Mouse (Mus musculus) frontal cortex, postnatal 10 days (tissue): ENCODE results near the gene Krt31.

Source experiments
- DNase-seq, 2 experiments: peaks; one replicate each; pipeline ENCODE4 v3.0.0; 2022; ENCODE audit warnings: low spot score in 2 of 2, mixed read lengths in 1 of 2

Gene Krt31

GRCm38 (mm10) chr11:100050451-100050850 lies at the start of gene Krt31:
Gene Krt31, minus strand, starts transcription at chr11:100050551.
- no peak for DNase-seq

DNA sequence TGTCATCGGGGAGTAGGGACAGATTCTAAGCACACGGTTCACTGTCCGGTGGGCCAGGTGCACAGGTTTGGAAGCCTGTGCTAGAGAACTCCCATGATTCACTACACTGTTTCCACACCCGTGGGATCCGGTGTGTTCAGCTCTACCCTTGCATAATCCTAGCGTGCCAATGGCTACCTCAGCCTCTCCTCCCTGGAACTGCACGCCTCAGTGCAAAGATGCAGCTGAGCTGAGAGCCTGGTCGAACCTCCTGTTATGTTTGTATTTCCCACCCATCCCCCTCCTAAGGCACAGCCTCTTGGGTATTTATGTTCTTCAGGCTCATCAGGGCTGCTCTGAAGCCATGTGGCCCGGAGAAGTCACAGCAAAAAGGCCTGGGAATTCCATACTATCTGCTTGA lies 47.5 kb upstream of the Krt31 start:
- DNase-seq: no peak

DNA sequence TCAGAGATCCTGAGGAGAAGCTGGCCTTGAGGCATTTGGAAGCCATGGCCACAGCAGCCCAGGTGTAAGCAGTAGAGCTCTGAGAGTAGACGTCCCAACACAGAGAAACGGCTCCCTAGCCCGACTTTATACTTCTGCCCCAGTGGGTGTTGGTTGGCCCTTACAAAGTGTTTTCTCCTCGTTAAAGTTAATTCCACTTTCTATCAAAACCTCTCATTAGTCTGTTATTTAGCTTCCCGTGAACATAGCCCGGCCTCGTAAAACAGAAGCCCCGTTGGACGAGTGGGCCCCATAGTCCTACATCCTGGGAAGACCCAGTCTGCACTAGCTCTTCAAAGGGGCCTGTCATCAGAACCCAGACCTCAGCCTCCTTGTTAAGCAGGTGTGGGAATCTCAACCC lies 45.8 kb upstream of the Krt31 start, which contains the start of gene Krt35:
Gene Krt35, minus strand, starts transcription at position 101 of the 400 bp plus-strand sequence.
- no peak for DNase-seq

- no peak for DNase-seq
Measured at GRCm38 (mm10) chr11:100088378-100089025, 38.2 kb upstream of the Krt31 start.

GRCm38 (mm10) chr11:100087861-100088260 lies 37.5 kb upstream of the Krt31 start, which contains the start of gene Krt32:
Gene Krt32, minus strand, starts transcription at chr11:100088226.
- DNase-seq: no peak

- no peak for DNase-seq
Measured at GRCm38 (mm10) chr11:100073873-100074272, 23.5 kb upstream of the Krt31 start.

DNA sequence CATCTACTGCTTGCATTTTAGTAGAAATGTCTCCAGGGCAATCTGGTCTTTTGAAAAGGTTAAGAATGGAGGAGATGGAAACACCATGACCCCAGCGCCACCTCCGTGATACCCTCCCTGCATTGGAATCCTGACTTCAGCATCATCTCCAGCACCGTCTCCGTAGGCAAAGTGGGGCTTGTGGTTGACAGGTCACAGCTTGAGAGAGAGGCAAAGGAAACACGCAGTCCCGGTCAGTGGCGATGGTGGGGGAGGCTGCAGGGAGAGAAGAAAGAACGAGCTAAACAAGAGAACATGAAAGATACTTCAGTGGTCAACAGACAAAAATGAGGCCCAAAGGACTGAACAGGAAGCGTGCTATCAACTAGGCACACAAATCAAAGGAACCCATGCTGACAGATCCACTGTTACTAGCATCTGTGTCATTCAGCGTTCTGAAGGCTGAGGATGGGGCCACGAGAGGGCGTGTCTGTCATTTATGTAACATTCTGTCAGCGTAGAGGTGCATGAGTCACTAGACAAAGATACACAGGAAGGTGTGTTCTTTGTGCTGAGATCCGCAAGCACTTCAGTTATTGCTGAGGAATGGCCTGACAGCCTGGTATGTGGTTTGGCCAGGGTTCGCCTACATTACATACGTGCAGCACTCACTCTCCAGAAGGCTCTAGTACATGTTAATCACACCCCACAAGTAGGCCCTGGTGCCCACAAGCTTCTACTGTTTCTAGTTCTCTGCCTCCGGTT lies 17.1 kb upstream of the Krt31 start:
- no peak for DNase-seq

DNA sequence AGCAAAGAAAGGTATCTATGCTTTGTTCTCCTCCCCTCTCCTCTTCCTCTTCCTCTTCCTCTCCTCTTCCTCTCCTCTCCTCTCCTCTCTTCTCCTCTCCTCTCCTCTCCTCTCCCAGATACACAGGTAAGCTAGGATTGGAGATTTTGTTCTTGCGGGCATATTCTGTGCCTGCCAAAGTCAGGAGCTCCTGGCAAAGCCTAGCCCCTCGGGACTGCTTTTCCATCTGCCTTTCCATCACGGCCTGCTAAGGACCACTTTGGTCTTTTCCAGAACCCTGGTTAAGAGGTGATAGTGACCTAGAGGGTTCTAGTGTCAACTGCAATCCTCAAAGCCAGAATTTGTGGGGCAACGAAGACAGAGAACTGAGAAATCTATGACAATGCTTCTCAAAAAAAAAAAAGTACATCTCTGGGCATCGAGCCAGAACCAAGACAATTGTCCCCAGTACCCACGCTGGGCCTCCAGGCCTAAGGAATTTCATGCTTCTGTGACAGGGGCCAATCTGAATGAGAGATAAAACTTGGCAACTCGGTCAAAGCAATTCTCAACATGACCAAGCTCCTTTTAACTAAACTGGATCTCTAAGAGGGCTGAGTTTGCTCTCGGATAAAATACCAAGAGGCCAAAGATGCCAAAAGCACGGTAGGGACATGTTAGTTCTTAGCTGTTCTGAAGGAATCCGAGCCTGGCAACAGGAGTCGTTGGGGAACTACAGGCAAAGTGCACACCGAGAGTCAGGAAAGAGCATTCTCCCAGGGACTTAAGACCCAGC lies 16.1 kb upstream of the Krt31 start:
- no peak for DNase-seq

DNA sequence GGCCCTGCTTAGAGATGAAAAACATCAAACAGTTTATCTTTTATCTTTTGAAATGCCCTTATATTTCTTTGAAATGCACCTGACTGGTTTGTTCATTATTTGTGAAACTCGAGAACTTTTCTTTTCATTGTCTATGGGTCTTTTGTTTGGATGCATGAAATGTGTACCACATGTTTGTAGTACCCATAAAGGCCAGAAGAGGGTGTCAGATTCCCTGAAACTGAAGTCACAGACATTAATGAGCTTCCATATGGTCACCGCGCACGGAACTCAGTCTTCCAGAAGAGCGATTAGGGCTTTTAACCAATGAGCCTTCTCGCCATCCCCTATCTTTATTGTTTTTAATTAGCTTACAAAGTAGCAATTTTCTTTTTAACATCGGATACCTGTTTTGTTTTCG lies 8.5 kb upstream of the Krt31 start:
- no peak for DNase-seq

DNA sequence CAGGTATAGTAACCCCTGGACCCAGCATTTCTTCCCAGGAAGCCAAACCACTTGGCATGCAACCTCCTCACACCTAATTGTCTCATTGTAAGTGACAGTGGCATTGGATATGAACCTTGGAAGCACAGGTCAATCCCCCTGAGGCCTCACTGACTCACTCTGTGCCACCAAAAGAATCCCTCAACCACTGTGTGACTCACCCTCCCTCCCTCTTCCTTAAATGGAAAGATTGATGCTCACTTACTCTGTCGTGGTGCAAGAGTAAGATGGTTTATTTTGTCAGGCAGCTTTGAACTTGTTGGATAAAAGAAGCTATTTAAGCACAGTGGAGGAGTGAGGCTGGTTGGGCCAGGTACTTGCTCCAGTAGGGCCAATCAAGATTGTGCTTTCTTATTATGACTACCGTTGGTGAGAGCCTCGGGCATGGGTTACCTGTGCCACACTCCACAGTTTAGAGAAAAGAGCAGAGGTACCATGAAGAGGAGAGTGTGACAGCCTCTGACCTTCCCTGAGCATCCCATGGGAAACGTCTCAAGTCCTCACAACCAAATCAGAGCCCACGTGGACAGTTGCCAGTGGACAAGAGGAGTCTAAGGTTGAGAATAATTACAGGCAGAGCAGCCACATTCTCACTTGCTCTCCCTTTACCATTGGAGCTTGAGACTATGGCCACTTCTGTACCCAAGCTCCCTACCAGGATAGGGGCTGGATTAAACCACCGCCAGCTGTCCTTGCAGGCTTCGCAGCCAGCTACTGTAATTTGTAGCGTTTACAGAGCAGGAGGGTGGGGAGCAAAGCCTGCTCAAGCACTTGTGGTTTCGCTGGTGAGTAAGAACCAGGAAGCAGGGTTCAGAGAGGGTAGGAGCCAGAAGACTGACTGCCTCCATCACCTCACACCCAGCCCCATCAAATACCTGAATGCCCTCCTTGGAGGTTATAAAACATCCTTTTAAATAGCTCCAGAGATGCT lies 5.6 kb upstream of the Krt31 start:
- DNase-seq: no peak

DNA sequence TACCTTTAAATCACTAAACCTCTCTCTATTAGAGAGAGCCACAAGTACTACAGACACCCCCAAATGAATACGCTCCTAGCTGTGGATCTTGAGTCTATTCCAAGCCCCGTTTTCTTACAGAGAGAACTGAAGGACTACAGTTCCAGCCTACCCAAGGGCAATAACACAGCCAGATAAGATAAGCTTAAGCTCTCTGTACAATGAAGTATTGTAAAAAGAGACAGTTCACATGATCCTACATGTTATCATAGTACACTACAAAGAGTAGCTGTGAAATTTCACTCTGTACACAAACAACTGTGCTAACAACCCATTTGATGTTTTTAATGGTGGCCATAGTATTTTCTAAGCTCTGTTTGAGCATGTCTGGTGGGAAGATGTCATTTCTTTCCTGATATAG lies 3.2 kb downstream of the Krt31 start:
- DNase-seq: no peak

- no peak for DNase-seq
Measured at GRCm38 (mm10) chr11:100046303-100046866, 4.0 kb downstream of the Krt31 start.

DNA sequence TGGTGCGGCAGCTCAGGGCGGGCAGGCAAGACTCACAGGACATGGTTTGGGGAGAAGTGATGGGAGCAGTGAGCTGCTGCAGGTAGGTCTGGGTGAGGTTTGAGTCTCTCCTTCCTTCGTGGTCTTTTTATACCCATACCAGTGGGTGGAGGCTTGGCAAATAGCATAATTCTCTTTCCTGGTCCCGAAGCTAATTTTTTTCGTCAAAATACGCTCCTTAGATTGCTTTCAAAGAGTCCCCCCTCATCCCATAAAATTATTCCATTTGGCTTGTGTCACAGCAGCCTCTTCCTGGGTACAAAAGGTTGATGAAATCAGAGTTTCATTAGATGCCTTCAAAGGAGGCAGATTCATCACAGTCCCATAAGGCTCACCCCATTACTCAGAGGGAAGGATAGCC lies 8.9 kb downstream of the Krt31 start, which contains the start of gene Krt34:
Gene Krt34, minus strand, starts transcription at position 101 of the 400 bp plus-strand sequence.
- DNase-seq: no peak

GRCm38 (mm10) chr11:100029768-100030167 lies 20.6 kb downstream of the Krt31 start, which contains the start of gene Krt33b:
Gene Krt33b, minus strand, starts transcription at chr11:100029868.
- no peak for DNase-seq

GRCm38 (mm10) chr11:100021438-100021837 lies 28.9 kb downstream of the Krt31 start:
- DNase-seq: no peak

- no peak for DNase-seq
Measured at GRCm38 (mm10) chr11:100019466-100019865, 30.9 kb downstream of the Krt31 start.

GRCm38 (mm10) chr11:100016112-100016511 lies 34.2 kb downstream of the Krt31 start, which contains the start of gene Krt33a:
Gene Krt33a, minus strand, starts transcription at chr11:100016212.
- DNase-seq: no peak

GRCm38 (mm10) chr11:100013691-100014171 lies 36.6 kb downstream of the Krt31 start:
- DNase-seq: no peak

DNA sequence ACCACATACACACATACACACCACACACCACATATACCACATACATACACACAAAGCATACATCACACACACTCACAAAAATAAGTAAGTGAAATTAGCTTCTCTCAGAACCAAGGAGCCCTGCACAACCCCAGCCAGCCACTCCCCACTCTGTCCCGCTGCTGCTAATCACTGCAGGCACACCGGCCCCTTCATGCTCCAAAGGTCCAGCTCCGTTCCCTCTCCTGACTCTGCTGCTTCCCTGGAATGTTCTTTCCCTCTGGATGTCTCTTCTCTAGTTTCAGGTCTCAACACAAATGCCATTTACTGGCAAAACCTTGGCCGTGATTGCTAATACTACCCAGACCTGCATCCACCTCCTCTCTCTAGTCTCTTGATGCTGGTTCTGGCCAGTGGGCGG lies 39.7 kb downstream of the Krt31 start:
- no peak for DNase-seq

DNA sequence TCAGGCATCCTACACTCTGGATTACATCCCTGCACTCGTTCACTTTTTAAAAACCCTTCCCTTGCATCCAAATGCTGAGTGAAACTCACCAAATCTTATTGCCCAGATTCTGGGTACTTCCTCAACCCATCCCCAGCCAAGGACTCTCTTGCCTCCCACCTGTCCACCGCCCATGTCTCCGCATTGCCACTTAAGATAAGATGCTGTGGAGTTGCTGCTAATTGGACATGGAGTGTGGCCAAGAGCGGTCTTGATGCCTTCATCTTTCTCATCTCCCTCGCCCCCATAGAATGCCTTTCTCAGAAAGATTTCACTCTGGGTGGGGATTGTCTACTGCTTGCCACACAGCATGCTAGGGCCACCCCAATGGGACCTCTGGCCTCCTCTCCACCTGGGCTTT lies 42.0 kb downstream of the Krt31 start:
- no peak for DNase-seq

DNA sequence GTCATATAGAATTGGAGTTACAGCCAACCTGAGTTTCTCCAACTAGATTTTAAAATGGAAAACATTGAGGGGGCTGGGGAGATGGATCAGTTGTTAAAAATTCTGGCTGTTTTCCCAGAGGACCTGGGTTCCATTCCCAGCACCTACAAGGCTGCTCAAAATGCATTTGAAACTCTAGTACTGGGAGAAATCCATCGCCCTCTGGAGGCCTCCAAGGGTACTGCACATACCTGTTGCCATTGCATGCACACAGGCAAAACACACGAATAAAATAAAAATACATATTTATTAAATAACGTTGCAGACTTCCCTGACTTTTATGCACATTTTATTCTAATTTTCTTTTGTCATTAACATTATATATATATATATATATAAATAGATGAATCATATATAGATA lies 43.7 kb downstream of the Krt31 start:
- DNase-seq: no peak
